Mouse (Mus musculus): ENCODE data around the gene Rnf216. TPM values are rescaled to one million over a fixed set of nuclear protein-coding genes. Genes with fewer than 3 reads are reported as not detected.

Rnf216 gene
- total and polyA plus RNA-seq, 3 experiments, result 16.4 to 123 (median 30.8) TPM

DNA sequence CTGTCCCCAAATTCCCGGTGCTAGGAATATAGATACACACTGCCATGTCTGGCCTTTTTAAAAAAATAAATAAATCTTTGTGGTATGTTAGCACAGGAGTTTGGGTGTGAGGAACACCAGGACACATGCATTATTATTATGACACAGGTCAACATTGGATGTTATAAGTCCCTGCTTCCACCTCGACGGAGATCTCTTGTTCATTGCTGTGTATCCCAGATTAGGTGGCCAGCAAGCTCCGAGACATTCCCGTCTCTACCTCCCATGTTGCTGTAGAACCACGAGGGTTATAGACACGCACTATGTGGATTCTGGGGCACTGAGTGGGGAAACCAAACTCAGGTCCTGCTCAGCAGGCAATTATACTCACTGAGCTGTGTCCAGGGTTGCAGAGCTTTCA lies 17.5 kb downstream of the Rnf216 start:
- Histone ChIP-seq H3K36me3 (ENCODE audit: control insufficient read depth in 1 of 2, insufficient read depth in 2 of 2, low read length in 2 of 2) (peaks cover 3 to 7% of the 10 kb centered on the region in 2 experiments; a peak in 3 of 4 replicates), H3K27ac (ENCODE audit: control insufficient read depth, low read depth, low read length) (no peak overlapping the region), H3K9ac (ENCODE audit: control insufficient read depth, low read depth, low read length, poor library complexity, severe bottlenecking) (no peak overlapping the region), H3K27me3 (ENCODE audit: control insufficient read depth in 1 of 2, insufficient read depth in 2 of 2, low read length in 2 of 2) (no peaks in the 10 kb centered on the region), H3K4me3 (ENCODE audit: control insufficient read depth in 1 of 2, insufficient read depth in 1 of 2, low read depth in 2 of 2, low read length in 2 of 2) (no peak overlapping the region), H3K9me3 (replicated peaks; ENCODE audit: insufficient read depth, low read length) (no peaks in the 10 kb centered on the region), H3K79me2 (ENCODE audit: control insufficient read depth, insufficient read depth, low read length, poor library complexity) (peaks cover 1% of the 10 kb centered on the region), H3K4me1 (ENCODE audit: control insufficient read depth in 1 of 2, insufficient read depth in 2 of 2, low read length in 2 of 2) (peaks cover 0 to 3% of the 10 kb centered on the region in 2 experiments; a peak in 2 of 4 replicates)
- TF ChIP-seq ELF1 (IDR thresholded peaks at IDR 0.05; ENCODE audit: low read depth, low read length), result no peak
- TF ChIP-seq RCOR1 (IDR thresholded peaks at IDR 0.05; ENCODE audit: low read depth, low read length), result no peak
- no peak for TF ChIP-seq CHD2 (IDR thresholded peaks at IDR 0.05; ENCODE audit: low read length)
- TF ChIP-seq ETS1 (IDR thresholded peaks at IDR 0.05; ENCODE audit: low read depth, low read length), result no peak
- TF ChIP-seq SMC3 (IDR thresholded peaks at IDR 0.05; ENCODE audit: low read depth, low read length), result no peak
- TF ChIP-seq MEF2A (IDR thresholded peaks at IDR 0.05; ENCODE audit: extremely low read depth, insufficient replicate concordance, low read depth, low read length, poor library complexity, severe bottlenecking), result no peak
- TF ChIP-seq BHLHE40 (IDR thresholded peaks at IDR 0.05; ENCODE audit: borderline replicate concordance, low read depth, low read length), result no peak
- TF ChIP-seq E2F4 (IDR thresholded peaks at IDR 0.05; ENCODE audit: borderline replicate concordance, low read depth, low read length), result no peak
- no peak for TF ChIP-seq HCFC1 (IDR thresholded peaks at IDR 0.05; ENCODE audit: low read depth, low read length)
- TF ChIP-seq CHD1 (IDR thresholded peaks at IDR 0.05; ENCODE audit: low read depth, low read length), result no peak
- no peak for TF ChIP-seq POLR2AphosphoS2 (IDR thresholded peaks at IDR 0.05; ENCODE audit: low read length)
- TF ChIP-seq EP300 (IDR thresholded peaks at IDR 0.05; ENCODE audit: low read depth in 1 of 2, low read length in 2 of 2), result no peak
- no peak for TF ChIP-seq SIN3A (IDR thresholded peaks at IDR 0.05; ENCODE audit: low read length)
- no peak for TF ChIP-seq ZNF384 (IDR thresholded peaks at IDR 0.05; ENCODE audit: low read depth, low read length)
- DNase-seq (ENCODE audit: low read depth, low spot score), result no peak

- H3K36me3 ChIP-seq (ENCODE audit: control insufficient read depth in 1 of 2, insufficient read depth in 2 of 2, low read length in 2 of 2), result peaks cover 0 to 14% of the 10 kb centered on the region in 2 experiments; a peak in 2 of 4 replicates
- H3K27ac ChIP-seq (ENCODE audit: control insufficient read depth, low read depth, low read length), result no peak overlapping the region
- no peaks in the 10 kb centered on the region for H3K9me3 ChIP-seq (replicated peaks; ENCODE audit: insufficient read depth, low read length)
- H3K9ac ChIP-seq (ENCODE audit: control insufficient read depth, low read depth, low read length, poor library complexity, severe bottlenecking), result no peak overlapping the region
- no peak for TF ChIP-seq MXI1 (IDR thresholded peaks at IDR 0.05; ENCODE audit: low read depth, low read length)
- TF ChIP-seq USF1 (IDR thresholded peaks at IDR 0.05; ENCODE audit: low read depth, low read length), result no peak
- TF ChIP-seq ZMIZ1 (IDR thresholded peaks at IDR 0.05; ENCODE audit: low read depth, low read length), result no peak
- no peak for TF ChIP-seq BHLHE40 (IDR thresholded peaks at IDR 0.05; ENCODE audit: borderline replicate concordance, low read depth, low read length)
- TF ChIP-seq USF2 (IDR thresholded peaks at IDR 0.05; ENCODE audit: borderline replicate concordance in 1 of 2, insufficient read depth in 1 of 2, low read depth in 1 of 2, low read length in 2 of 2), result no peak
- TF ChIP-seq CHD2 (IDR thresholded peaks at IDR 0.05; ENCODE audit: low read length), result no peak
- no peak for TF ChIP-seq POLR2AphosphoS5 (IDR thresholded peaks at IDR 0.05; ENCODE audit: borderline replicate concordance, low read depth, low read length)
- no peak for TF ChIP-seq NRF1 (IDR thresholded peaks at IDR 0.05; ENCODE audit: insufficient read depth, low read depth, low read length, poor library complexity, severe bottlenecking)
- TF ChIP-seq TBP (IDR thresholded peaks at IDR 0.05; ENCODE audit: low read depth, low read length), result no peak
- no peak for TF ChIP-seq SMC3 (IDR thresholded peaks at IDR 0.05; ENCODE audit: low read depth, low read length)
- TF ChIP-seq GABPA (IDR thresholded peaks at IDR 0.05; ENCODE audit: low read depth, low read length), result no peak
- TF ChIP-seq RCOR1 (IDR thresholded peaks at IDR 0.05; ENCODE audit: low read depth, low read length), result no peak
- TF ChIP-seq MAZ (IDR thresholded peaks at IDR 0.05; ENCODE audit: low read depth, low read length), result no peak
- no peak for TF ChIP-seq ZNF384 (IDR thresholded peaks at IDR 0.05; ENCODE audit: low read depth, low read length)
- no peak for TF ChIP-seq MAX (IDR thresholded peaks at IDR 0.05; ENCODE audit: low read length)
- TF ChIP-seq ELF1 (IDR thresholded peaks at IDR 0.05; ENCODE audit: low read depth, low read length), result no peak
- no peak for TF ChIP-seq ETS1 (IDR thresholded peaks at IDR 0.05; ENCODE audit: low read depth, low read length)
- no peaks in the 10 kb centered on the region for H3K4me1 ChIP-seq (ENCODE audit: control insufficient read depth in 1 of 2, insufficient read depth in 2 of 2, low read length in 2 of 2)
- no peak for DNase-seq (ENCODE audit: low read depth, low spot score)
- H3K4me3 ChIP-seq (ENCODE audit: control insufficient read depth in 1 of 2, insufficient read depth in 1 of 2, low read depth in 2 of 2, low read length in 2 of 2), result no peak overlapping the region
- no peaks in the 10 kb centered on the region for H3K27me3 ChIP-seq (ENCODE audit: control insufficient read depth in 1 of 2, insufficient read depth in 2 of 2, low read length in 2 of 2)
- H3K79me2 ChIP-seq (ENCODE audit: control insufficient read depth, insufficient read depth, low read length, poor library complexity), result no peaks in the 10 kb centered on the region
These were observed 19.9 kb downstream of the Rnf216 start for GRCm38 (mm10) chr5:143092891-143093290.
